Mouse (Mus musculus): ENCODE measurements around the gene Mxi1.

- TF ChIP-seq CTCF (IDR thresholded peaks at IDR 0.05; ENCODE audit: control insufficient read depth, insufficient read depth, insufficient read length) (no peak), MAX (IDR thresholded peaks at IDR 0.05) (no peak), CEBPB (IDR thresholded peaks at IDR 0.05; ENCODE audit: low read depth) (no peak)
Observed at GRCm38 (mm10) chr19:53312951-53313683, 2.8 kb downstream of the Mxi1 start.
